Mouse (Mus musculus) left cerebral cortex, postnatal 14 days (tissue): ENCODE results near the gene Magt1. TPM values are rescaled to one million over a fixed set of nuclear protein-coding genes. Genes with fewer than 3 reads are reported as not detected.
"Not testable (repeated sequence)": the region's sequence is repeated elsewhere in the genome, so short reads cannot be mapped to it uniquely, and the experiment has no call there.

Experiments used
- DNase-seq, 2 experiments: peaks; one replicate each; pipeline ENCODE4 v3.0.0; 2021 to 2022; ENCODE audit warnings: low spot score in 2 of 2, mixed read lengths in 1 of 2
- intact Hi-C: fragments of 180-260 bp; cut with DNase I; formaldehyde crosslinking; loops from one replicate; pipeline ENCODE4 v1.15.1; 2025
- total RNA-seq, 2 experiments: library from RNA; stranded (reverse); gene quantifications; 2 replicates each; pipeline ENCODE4 v1.2.3; 2021

Magt1 gene
- total RNA-seq, 2 experiments from 2014 or later = 13.5 to 16.0 TPM

DNA sequence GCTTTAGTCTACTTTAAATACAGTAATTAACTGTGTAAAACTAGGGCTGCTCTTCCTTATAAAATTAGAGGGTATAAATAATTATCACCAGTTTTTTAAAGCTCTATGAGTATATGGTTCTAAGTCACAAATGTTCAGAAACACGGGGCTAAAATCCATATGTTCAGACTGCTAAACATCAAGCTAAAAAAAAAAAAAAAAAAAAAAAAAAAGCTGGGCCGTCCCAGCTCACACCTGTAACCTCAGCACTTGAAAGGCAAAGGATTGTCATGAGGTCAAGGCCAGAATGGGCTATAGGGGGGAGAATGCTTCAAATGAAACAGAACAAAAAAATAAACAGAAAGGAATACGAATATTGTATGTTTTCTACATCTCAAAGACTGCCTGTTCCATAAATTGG, 944 bp downstream of the Magt1 start:
- DNase-seq = no peak
- intact Hi-C loops = loop anchor here (2.0 to 10.0 kb wide), 2 partner anchors 82 to 886 kb away; partner anchors contain the start of genes Atrx and Magee1

DNA sequence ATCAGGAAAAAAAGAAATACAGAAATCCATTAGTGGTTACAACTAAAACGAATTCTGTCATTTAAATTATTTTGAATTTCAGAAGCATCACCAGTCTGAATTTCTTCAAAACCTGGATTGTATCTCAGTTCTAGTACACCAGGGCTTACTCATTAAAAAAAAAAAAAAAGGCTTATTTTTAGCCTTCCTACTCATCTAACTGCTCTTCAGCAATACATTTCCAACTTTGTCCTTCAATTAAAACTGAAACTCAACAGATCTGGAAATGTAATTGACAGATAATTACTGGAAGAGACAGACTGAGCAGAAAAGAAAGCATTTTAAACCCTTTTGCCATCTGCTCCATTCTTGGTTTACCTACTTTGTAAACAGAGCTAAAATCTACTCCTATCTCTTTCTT, 10.1 kb downstream of the Magt1 start:
- no peak for DNase-seq
- intact Hi-C loops = no loop called here

DNA sequence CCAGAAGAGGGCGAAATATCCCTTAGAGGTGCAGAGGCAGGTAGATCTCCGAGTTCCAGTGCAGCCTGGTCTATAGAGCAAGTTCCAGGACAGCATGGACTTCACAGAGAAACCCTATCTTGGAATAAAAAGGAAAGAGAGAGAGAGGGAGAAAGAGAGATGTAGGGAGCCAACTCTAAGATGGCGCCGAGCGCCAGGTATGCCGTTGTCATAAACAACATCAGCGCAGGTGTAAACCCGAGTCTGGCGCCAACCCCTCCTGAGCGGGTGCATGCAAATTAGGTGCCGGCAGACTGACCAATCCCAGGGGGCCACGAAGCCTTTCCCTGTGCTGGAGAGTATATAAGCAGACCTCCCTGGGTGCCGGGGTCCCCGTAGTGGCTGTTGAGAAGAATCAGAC, 54.6 kb downstream of the Magt1 start:
- intact Hi-C loops, DNase-seq: not testable (repeated sequence)

DNA sequence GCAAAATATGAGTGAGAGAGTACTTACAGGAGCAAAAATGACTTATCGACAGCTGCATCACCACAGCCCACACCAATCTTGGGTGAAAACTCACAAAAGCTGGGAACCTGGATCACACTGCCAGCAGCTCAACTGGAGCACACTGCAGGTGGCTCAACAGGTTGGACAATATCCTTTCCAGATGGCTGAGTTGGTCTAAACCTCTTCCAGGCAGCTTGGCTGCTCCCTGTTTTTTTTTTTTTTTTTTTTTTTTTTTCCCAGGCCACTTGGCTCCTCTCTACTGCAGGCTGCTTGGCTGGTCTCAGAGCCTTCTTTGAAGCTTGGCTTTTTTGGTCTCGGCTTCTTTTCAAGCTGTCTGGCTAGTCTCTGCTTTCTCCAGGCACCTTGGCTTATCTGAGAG, 57.7 kb downstream of the Magt1 start:
- intact Hi-C loops = no loop called here
- no peak for DNase-seq

DNA sequence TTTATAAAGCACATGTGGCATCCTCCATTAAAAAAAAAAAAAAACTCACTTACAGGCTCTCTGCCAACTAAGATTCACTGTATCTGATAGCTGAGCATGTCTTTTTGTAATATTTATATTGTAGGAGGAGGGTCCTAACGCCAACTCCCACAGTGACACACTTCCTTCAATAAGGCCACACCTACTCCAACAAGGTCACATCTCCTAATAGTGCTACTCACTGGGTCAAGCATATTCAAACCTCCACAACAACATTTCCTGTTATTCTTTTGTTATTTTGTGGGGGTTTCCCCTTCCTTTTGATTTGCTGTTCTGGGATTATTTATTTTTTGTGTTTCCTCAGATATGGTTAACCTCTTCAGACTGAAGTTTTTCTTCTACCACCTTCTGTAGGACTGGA, 65.3 kb downstream of the Magt1 start:
- no peak for DNase-seq
- intact Hi-C loops = no loop called here

DNA sequence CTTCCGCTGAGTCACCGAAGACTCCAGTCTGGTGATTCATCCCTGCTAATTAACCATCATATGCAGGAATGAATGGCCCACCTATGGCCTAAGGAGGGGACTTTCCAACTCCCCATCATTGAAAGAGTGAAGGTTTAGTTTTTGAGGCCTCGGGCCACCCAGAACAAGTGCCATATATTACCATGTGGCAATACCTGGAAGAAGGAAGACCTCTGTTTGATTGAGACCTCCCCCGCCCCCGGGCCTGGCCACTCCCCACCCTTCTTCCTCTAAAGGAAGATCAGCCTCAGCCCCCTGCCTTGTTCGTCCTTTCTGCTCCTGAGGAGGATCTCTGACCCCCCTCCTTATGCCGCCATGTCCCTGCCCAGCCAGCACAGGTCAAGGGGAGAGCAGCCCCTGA, 72.5 kb downstream of the Magt1 start:
- no peak for DNase-seq
- intact Hi-C loops = no loop called here

DNA sequence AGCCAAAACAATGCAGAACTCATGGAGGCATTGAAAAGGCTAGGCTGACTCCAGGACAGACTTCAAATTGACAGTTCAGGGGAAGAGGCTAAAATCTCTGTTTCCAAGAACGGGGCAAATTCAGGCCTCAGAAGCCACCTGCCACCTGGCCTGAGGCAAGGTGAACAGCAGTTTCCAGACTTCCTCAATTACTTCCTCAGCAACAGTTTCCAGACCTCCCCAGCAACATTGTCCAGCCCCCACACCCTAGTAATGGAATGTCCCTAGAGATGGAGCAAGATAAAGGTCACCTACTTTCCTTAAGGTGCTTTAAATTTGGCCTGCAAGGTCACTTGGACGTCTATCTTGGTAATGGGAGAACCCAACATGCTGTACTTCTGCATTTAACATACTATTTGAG, 74.0 kb downstream of the Magt1 start:
- DNase-seq = no peak
- intact Hi-C loops = no loop called here

DNA sequence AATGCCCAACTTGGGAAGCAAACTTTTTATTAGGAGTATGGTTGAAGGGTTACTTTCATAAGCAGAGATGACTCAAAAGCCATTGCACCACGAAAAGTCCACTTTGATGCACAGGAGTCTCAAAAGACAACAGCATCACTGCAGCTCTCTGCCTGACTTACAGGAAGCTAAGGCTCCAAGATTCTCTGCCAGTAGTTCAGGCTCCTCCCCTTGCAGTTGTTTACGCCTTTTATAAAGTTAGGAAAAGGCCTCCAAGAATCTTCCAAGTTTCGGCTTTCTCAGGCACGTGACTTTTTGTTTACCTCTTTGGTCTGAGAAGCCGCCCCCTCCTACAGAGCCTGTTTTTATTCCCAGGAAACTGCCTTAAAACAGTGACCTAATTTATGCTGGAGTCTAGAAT, 77.4 kb downstream of the Magt1 start:
- intact Hi-C loops = no loop called here
- no peak for DNase-seq

DNA sequence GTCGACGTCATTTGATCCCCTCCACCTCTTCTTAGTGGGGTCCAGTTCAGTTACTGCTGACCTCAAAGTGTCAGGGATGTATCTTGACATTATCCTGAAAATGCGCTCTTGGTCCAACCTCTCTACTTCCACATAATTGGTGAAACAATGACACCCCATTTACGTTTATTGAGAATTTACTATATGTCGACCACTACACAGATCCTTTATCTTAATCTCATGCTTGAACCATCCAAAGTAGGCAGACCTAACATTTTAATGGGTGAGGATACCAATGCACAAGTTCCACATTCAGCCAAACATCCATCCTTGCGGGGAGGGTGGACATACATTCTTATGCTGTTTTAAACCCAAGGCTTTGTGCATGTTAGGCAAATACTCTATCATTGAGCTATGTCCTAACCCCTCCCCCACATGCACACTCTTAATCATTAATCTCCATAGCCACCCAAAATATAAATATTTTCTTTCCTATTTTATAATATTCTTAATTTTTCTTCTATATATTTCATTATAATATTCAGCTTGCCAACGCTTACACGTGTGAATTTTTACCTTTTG, 82.1 kb downstream of the Magt1 start:
- intact Hi-C loops = loop anchor here (2.0 kb wide), 1 partner anchor 81 kb away; the partner anchor contains the start of gene Magt1
- peak in 1 of 2 experiments; percentile 2 for DNase-seq

DNA sequence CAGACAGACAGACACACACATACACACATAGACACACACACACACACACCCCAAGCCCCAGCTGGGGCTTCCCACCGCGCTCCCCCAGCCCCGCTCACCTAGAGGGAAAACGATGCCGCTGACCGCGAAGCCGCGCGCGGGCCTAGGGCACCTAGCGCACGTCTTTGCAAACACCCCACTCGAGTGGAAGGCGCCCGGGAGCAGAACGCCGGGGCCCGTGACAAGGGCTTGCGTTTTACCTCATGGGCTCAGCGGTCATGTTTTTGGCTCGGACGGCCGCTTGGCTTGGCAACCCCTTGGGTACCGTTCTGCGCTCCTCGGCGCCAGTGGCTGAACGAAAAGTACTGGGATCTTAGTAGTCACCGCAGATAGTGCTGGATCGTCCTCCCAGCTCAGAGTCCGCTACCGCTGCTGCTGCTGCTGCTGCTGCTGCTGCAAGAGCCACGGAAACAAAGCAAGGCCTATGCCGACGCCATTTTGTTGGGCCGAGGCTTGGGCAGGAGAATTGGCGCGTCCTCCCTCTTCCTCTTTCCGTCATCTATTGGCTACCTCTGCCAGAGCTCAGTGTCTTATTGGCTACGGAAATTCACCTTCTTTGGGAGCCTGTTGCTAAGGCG, 82.7 kb downstream of the Magt1 start, which contains the start of gene Atrx:
Atrx (minus strand) TSS at position 543 of the 617 bp plus-strand sequence.
- intact Hi-C loops = loop anchor here (2.0 kb wide), 1 partner anchor 82 kb away; the partner anchor contains the start of gene Magt1
- DNase-seq = peak; percentile 75 to 80

DNA sequence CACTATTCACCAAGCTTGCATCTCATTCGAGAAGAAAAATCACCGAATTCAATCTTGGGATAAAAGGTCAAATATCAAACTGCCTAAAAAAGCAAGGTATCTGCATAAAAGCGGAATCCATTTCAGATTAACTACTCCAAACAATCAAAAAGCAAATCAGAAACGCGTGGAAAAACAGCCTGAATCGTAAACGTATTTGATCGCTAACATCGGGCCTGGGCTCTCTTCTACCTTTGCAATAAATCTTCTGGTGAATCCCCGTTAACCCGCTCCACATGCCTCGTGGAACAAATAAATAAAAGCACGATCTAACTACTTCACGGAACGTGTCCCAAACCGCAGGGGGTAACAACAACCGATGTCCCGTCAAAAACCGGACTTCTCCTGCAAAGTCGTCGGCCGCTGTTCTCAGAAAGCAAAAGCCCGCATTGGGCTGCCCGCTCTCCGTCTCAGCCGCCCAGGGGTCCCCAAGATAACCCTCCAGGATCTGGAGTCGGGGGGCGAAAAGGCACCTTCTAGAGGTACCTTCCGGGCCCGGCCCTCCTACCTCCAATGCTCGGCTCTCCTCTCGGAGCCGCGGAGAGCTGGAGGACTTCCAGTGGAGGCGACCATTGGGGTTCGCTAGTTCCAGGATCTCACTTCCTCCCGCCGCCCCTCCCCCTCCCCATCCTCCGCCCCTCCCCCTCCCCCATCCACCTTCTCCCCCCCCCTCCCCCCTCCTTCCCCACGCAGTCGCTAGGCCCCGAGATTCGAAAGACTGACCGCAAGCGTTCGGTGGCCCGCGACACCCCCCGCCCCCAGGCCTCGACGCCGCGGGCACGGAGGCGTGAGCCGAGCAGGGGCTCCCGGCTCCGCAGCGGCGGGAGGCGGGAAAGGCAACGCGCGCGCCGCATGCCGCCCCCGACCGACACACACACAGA, 83.5 kb downstream of the Magt1 start:
- peak; percentile 5 to 18 for DNase-seq
- intact Hi-C loops = loop anchor here (2.0 kb wide), 1 partner anchor 83 kb away; the partner anchor contains the start of gene Magt1

DNA sequence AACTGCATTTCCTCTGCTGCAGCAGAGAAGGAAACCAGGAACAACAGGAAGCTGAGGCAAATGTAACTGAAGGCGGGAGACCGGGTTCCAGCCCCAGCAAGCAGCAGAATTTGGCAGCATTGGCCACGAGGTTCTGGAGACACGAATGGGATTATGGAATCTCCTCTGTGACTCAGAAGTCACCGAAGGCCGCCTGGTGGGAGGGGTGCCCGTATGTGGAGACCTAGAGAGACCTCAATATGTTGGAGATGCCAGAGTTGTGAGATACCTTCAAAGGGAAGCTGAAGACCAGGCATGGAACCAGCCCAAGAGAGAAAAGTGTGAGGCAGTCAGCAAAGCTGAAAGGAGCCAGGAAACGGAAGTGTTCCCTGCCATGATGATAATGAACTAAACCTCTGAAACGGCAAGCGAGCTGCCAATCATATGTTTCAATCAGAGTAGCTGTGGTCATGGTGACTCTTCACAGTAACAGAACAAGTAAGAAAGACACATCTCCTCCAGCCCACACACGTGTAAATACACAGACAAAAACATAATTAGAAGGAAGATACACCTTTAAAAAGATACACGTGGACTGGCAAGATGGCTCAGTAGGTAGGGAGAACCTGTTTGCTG, 85.5 kb downstream of the Magt1 start:
- peak in 1 of 2 experiments; percentile 3 for DNase-seq
- intact Hi-C loops = no loop called here

DNA sequence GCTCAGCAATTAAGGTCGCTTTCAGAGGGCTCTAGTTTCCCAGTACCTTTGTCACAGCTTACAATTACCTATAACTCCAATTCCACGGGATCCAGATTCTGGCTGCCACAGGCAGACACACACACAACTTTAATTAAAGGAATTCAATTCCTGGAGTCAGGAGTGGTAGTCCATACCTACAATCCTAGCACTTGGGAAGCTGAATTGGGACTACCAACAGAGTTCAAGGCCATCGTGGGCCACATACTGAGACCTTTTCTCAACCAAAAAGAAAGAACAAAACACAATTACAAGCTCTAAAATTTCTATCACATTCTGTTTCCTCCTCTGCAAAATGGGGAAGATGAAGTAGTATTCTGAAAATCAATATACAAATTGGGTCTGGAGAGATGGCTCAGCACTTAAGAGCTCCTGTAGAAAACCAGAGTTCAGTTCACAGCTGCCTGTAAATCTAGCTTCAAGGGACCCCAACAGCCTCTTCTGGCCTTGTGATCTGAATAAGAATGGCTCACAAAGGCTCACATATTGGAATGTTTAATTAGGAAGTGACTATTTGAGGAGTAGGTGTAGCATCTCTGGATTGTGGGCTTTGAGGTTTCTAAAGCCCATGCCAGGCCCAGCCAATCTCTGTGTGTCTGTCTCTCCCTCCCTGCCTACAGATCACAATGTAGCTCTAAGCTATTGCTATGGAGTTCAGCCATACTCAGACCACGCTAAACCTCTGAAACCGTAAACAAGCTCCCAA, 87.2 kb downstream of the Magt1 start:
- intact Hi-C loops = no loop called here

DNA sequence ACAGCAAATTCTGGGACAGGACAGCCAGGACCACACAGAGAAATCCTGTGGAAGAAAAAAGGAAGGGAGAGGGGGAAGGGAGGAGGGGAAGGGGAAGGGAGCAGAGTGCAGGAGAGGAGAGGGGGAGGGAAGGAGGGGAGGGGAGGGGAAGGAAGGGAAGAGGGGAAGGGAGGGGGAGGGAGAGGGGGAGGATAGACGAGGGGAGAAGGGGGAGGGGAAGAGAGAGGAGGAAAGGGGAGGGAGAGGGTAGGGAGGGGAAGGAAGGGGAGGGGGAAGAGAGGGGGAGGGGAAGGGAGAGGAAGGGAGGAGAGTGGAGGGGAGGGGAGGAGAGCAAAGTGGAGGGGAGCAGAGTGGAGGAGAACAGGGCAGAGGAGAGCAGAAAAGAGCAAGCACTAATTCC, 87.8 kb downstream of the Magt1 start:
- intact Hi-C loops = no loop called here
- no peak for DNase-seq

More for the DNA sequence above, 87.2 kb downstream of the Magt1 start:
- DNase-seq = no peak

DNA sequence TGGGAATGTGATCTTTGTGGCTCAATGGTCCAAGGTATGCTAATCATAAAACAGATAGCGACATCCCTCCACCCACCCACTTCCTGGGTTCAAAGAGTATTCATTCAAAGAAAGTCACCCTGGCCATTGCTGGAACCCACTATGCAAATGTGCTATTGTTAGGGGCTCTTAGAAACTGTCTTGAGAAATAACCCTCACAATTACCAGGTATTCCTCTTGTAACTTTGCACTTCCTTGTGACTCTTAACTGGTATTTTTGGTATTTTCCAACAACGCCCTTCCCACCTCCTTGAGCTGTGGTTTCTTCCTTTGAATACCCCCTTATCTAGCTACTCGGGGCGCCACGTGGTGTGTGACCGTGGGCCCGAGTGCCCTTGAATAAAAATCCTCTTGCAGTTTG, 88.7 kb downstream of the Magt1 start:
- DNase-seq, intact Hi-C loops: not testable (repeated sequence)

DNA sequence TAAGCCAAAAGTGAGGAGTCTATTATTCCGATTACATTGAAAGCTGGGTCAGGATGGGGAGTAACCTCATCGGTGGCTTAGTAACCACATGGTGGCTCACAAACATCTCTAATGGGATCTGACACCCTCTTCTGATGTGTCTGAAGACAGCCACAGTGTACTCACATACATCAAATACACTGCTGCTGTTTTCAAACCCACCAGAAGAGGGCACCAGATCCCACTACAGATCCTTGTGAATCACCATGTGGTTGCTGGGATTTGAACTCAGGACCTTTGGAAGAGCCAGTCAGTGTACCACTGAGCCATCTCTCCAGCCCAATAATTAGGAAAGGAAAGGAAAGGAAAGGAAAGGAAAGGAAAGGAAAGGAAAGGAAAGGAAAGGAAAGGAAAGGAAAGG, 90.3 kb downstream of the Magt1 start:
- DNase-seq = peak; percentile 12 to 17
- intact Hi-C loops = no loop called here
